Comparison of ENCODE assay signal across 9 mouse cellular contexts in genomic region chr15:84217969-84218782, GRCm38 (mm10). TPM values are rescaled to one million over a fixed set of nuclear protein-coding genes. Genes with fewer than 3 reads are reported as not detected.
DNase-seq lines count a peak whose midpoint lies in the region; ATAC-seq and TF ChIP-seq lines count a peak whose summit lies in the region.
"Had no signal": no experiment of that assay in that cellular context is flagged by ENCODE, and none has a peak within 500 bp of the region (broad histone marks: within the 10 kb centered on the region; RNA-seq: fewer than 3 reads in every experiment).

No protein-coding gene starts in this region.

- H3K9me3 ChIP-seq in kidney, embryonic 16.5 days (ENCODE audit: low read length), result no peaks in the 10 kb centered on the region
- H3K9me3 ChIP-seq in forebrain, embryonic 15.5 days, result no peaks in the 10 kb centered on the region
- no peaks in the 10 kb centered on the region for H3K9me3 ChIP-seq in liver, embryonic 11.5 days (ENCODE audit: control insufficient read depth, low read length)

- no peak overlapping the region for H3K4me3 ChIP-seq in kidney, embryonic 16.5 days (ENCODE audit: low read length)
- H3K4me3 ChIP-seq in kidney, adult 2 months (ENCODE audit: insufficient read depth, low read depth, low read length), result no peak overlapping the region
- H3K4me3 ChIP-seq in forebrain, embryonic 15.5 days, result no peak overlapping the region
- no peak overlapping the region for H3K4me3 ChIP-seq in liver, embryonic 11.5 days (ENCODE audit: low read depth, low read length)

- peaks cover 57% of the 10 kb centered on the region for H3K4me1 ChIP-seq in kidney, embryonic 16.5 days (ENCODE audit: insufficient read depth, low read length)
- peaks cover 23% of the 10 kb centered on the region; the same call in 1 of the 2 replicates for H3K4me1 ChIP-seq in kidney, adult 2 months (ENCODE audit: control insufficient read depth, insufficient read depth, low read length)
- peaks cover 24% of the 10 kb centered on the region for H3K4me1 ChIP-seq in forebrain, embryonic 15.5 days
- peaks cover 21% of the 10 kb centered on the region for H3K4me1 ChIP-seq in liver, embryonic 11.5 days (replicated peaks; ENCODE audit: control insufficient read depth, insufficient read depth, low read length)

- no peak overlapping the region for H3K4me2 ChIP-seq in kidney, embryonic 16.5 days (replicated peaks; ENCODE audit: low read depth, low read length)
- H3K4me2 ChIP-seq in forebrain, embryonic 15.5 days (replicated peaks), result no peak overlapping the region
- H3K4me2 ChIP-seq in liver, embryonic 11.5 days, result peak overlapping the region; percentile 15; the same call in 1 of the 2 replicates

- no peak for TF ChIP-seq CTCF in kidney, adult 2 months (conservative IDR thresholded peaks at IDR 0.05; ENCODE audit: insufficient read depth, insufficient read length, low read depth, low read length)

- H3K9ac ChIP-seq in kidney, embryonic 16.5 days (replicated peaks; ENCODE audit: low read length), result no peak overlapping the region
- H3K9ac ChIP-seq in forebrain, embryonic 15.5 days (replicated peaks), result no peak overlapping the region
- no peak overlapping the region for H3K9ac ChIP-seq in liver, embryonic 11.5 days (ENCODE audit: low read depth, low read length)

- no peaks in the 10 kb centered on the region for H3K27me3 ChIP-seq in kidney, embryonic 16.5 days (ENCODE audit: insufficient read depth, low read length)
- no peaks in the 10 kb centered on the region for H3K27me3 ChIP-seq in kidney, adult 2 months (replicated peaks; ENCODE audit: control insufficient read depth, insufficient read depth, low read length)
- no peaks in the 10 kb centered on the region for H3K27me3 ChIP-seq in forebrain, embryonic 15.5 days
- H3K27me3 ChIP-seq in liver, embryonic 11.5 days (replicated peaks; ENCODE audit: control insufficient read depth, insufficient read depth, low read length), result no peaks in the 10 kb centered on the region

- 23% methylated on average over 23 of the region's 23 CpGs for WGBS in kidney, embryonic 16.5 days
- 55% methylated on average over 23 of the region's 23 CpGs for WGBS in kidney, adult 2 months
- WGBS in forebrain, embryonic 15.5 days, result 33% methylated on average over 23 of the region's 23 CpGs
- 35% methylated on average over 23 of the region's 23 CpGs for WGBS in liver, embryonic 11.5 days

- no peak for DNase-seq in kidney, adult 2 months
- no peak for DNase-seq in liver, embryonic 11.5 days (ENCODE audit: low spot score)
- DNase-seq in right cerebral cortex, postnatal 10 days (ENCODE audit: low spot score in 2 of 2), result no peak
- no peak for DNase-seq in left cerebral cortex, postnatal 25 days (ENCODE audit: low spot score in 2 of 2)
- no peak for DNase-seq in urinary bladder, postnatal 10 days (ENCODE audit: low spot score)
- DNase-seq: gastrocnemius, postnatal 14 days had no signal

- intact Hi-C loops in left cerebral cortex, postnatal 25 days (cut with DNase I), result no loop called here

- 0 out of 2 replicates have a peak, but pooled peaks cover 5% of the 10 kb centered on the region for H3K36me3 ChIP-seq in kidney, embryonic 16.5 days (ENCODE audit: insufficient read depth, low read length)
- H3K36me3 ChIP-seq in kidney, adult 2 months (ENCODE audit: control insufficient read depth, insufficient read depth, low read length), result no peaks in the 10 kb centered on the region
- peaks cover 8% of the 10 kb centered on the region for H3K36me3 ChIP-seq in forebrain, embryonic 15.5 days
- H3K36me3 ChIP-seq in liver, embryonic 11.5 days (ENCODE audit: control insufficient read depth, insufficient read depth, low read length), result peaks cover 11% of the 10 kb centered on the region; the same call in 1 of the 2 replicates

- no peak for TF ChIP-seq POLR2A in kidney, adult 2 months (IDR thresholded peaks at IDR 0.05; ENCODE audit: low read depth, low read length)

- no peak for ATAC-seq in kidney, embryonic 16.5 days (ENCODE audit: low FRiP score, low TSS enrichment)
- peak; percentile 64 for ATAC-seq in common myeloid progenitor, adult 5-6 weeks (replicated peaks; ENCODE audit: low read depth, poor library complexity, severe bottlenecking)
- 0 out of 2 replicates have a peak, but pooled peaks have one; percentile 28 for ATAC-seq in forebrain, embryonic 15.5 days (replicated peaks)
- no peak for ATAC-seq in liver, embryonic 11.5 days (replicated peaks; ENCODE audit: low FRiP score)

- H3K27ac ChIP-seq in kidney, embryonic 16.5 days (ENCODE audit: low read length), result 0 out of 2 replicates have a peak overlapping the region, but pooled peaks have one; percentile 47
- no peak overlapping the region for H3K27ac ChIP-seq in kidney, adult 2 months (ENCODE audit: insufficient read depth, low read depth, low read length)
- H3K27ac ChIP-seq in forebrain, embryonic 15.5 days (replicated peaks), result no peak overlapping the region; the same call in 1 of the 2 replicates
- H3K27ac ChIP-seq in liver, embryonic 11.5 days (ENCODE audit: low read depth, low read length), result peak overlapping the region; percentile 28

RNA-seq across cellular contexts. Expression of gene Parvb, which starts 13.7 kb away (rescaled TPM):
- polyA plus RNA-seq in kidney, embryonic 16.5 days (2015; fragmentation: Nextera tagmentation; extraction: Ambion mirVana), result 3.1 and 3.5 TPM in 2 replicates
- polyA plus RNA-seq in kidney, adult 2 months (2012; rRNA removed), result 7.1 and 8.5 TPM in 2 replicates
- total RNA-seq in common myeloid progenitor, adult 5-6 weeks (2017), result 1.3 and 4.2 TPM in 2 replicates
- 2.8 and 3.8 TPM in 2 replicates for polyA plus RNA-seq in forebrain, embryonic 15.5 days (2015; fragmentation: Nextera tagmentation; extraction: Ambion mirVana)
- polyA plus RNA-seq in liver, embryonic 11.5 days (2014; fragmentation: Nextera tagmentation; extraction: Ambion mirVana), result 13.9 and 15.4 TPM in 2 replicates
- total RNA-seq in left cerebral cortex, postnatal 25 days (2021), result 10 to 100 TPM; 25.1 to 27.3 TPM

RNA-seq across cellular contexts. Expression of gene Samm50, which starts 26.1 kb away (rescaled TPM):
- 136 and 143 TPM in 2 replicates for polyA plus RNA-seq in kidney, embryonic 16.5 days (2015; fragmentation: Nextera tagmentation; extraction: Ambion mirVana)
- 18.6 and 22.9 TPM in 2 replicates for polyA plus RNA-seq in kidney, adult 2 months (2012; rRNA removed)
- total RNA-seq in common myeloid progenitor, adult 5-6 weeks (2017), result 40.7 and 42.3 TPM in 2 replicates
- 83.1 and 89.2 TPM in 2 replicates for polyA plus RNA-seq in forebrain, embryonic 15.5 days (2015; fragmentation: Nextera tagmentation; extraction: Ambion mirVana)
- polyA plus RNA-seq in liver, embryonic 11.5 days (2014; fragmentation: Nextera tagmentation; extraction: Ambion mirVana), result 137 and 148 TPM in 2 replicates
- 100 to 1,000 TPM; 100 to 102 TPM for total RNA-seq in left cerebral cortex, postnatal 25 days (2021)

RNA-seq across cellular contexts. Expression of gene Pnpla3, which starts 50.5 kb away (rescaled TPM):
- polyA plus RNA-seq in kidney, embryonic 16.5 days (2015; fragmentation: Nextera tagmentation; extraction: Ambion mirVana), result 0.53 and 1.1 TPM in 2 replicates
- polyA plus RNA-seq in kidney, adult 2 months (2012; rRNA removed), result 28.4 and 40.6 TPM in 2 replicates
- total RNA-seq in common myeloid progenitor, adult 5-6 weeks (2017), result not detected in 2 replicates
- polyA plus RNA-seq in forebrain, embryonic 15.5 days (2015; fragmentation: Nextera tagmentation; extraction: Ambion mirVana), result 3.4 and 4.0 TPM in 2 replicates
- 1.4 and 2.3 TPM in 2 replicates for polyA plus RNA-seq in liver, embryonic 11.5 days (2014; fragmentation: Nextera tagmentation; extraction: Ambion mirVana)
- 10 to 100 TPM; 10.1 to 10.3 TPM for total RNA-seq in left cerebral cortex, postnatal 25 days (2021)

Comparison
In these comparisons a context has a peak if more than half of its experiments do, and no peak if none do; other contexts are left out.
1. H3K27ac ChIP-seq: peak in kidney, embryonic 16.5 days (single experiment) and liver, embryonic 11.5 days (single experiment); none in kidney, adult 2 months (single experiment) and forebrain, embryonic 15.5 days (single experiment).
2. ATAC-seq: peak in common myeloid progenitor, adult 5-6 weeks (single experiment) and forebrain, embryonic 15.5 days (single experiment); none in kidney, embryonic 16.5 days (single experiment) and liver, embryonic 11.5 days (single experiment).